Mouse (Mus musculus): ENCODE measurements around the gene Heatr4. TPM values are rescaled to one million over a fixed set of nuclear protein-coding genes. Genes with fewer than 3 reads are reported as not detected.

Gene Heatr4
- total and polyA plus RNA-seq, 2 experiments from 2014 or later = 0.16 TPM; not detected in 1

GRCm38 (mm10) chr12:83916884-83917283 is 67.8 kb downstream of the Heatr4 start:
- Histone ChIP-seq H3K9me3 (ENCODE audit: low read length) (no peaks in the 10 kb centered on the region), H3K9ac (replicated peaks; ENCODE audit: low read length) (no peak overlapping the region), H3K36me3 (ENCODE audit: insufficient read depth, low read length) (no peaks in the 10 kb centered on the region), H3K4me1 (ENCODE audit: insufficient read depth, low read length) (no peaks in the 10 kb centered on the region), H3K27me3 (ENCODE audit: insufficient read depth, low read length) (no peaks in the 10 kb centered on the region), H3K27ac (no peak overlapping the region), H3K4me2 (ENCODE audit: low read depth, low read length) (no peak overlapping the region), H3K4me3 (ENCODE audit: low read length) (no peak overlapping the region)
- TF ChIP-seq CTCF (IDR thresholded peaks at IDR 0.05; ENCODE audit: low read depth) = no peak
- peak; percentile 12 for DNase-seq (ENCODE audit: low spot score)
- WGBS = 68% methylated on average over 9 of the region's 9 CpGs
- no peak for ATAC-seq

- H3K4me1 ChIP-seq (ENCODE audit: insufficient read depth, low read length) = no peaks in the 10 kb centered on the region
- no peak overlapping the region for H3K9ac ChIP-seq (replicated peaks; ENCODE audit: low read length)
- WGBS = 91% methylated on average over 1 of the region's 1 CpGs
- H3K4me2 ChIP-seq (ENCODE audit: low read depth, low read length) = no peak overlapping the region
- H3K27me3 ChIP-seq (ENCODE audit: insufficient read depth, low read length) = no peaks in the 10 kb centered on the region
- no peak overlapping the region for H3K4me3 ChIP-seq (ENCODE audit: low read length)
- ATAC-seq = no peak
- no peaks in the 10 kb centered on the region for H3K36me3 ChIP-seq (ENCODE audit: insufficient read depth, low read length)
- H3K9me3 ChIP-seq (ENCODE audit: low read length) = no peaks in the 10 kb centered on the region
- H3K27ac ChIP-seq = no peak overlapping the region
- no peak for TF ChIP-seq CTCF (IDR thresholded peaks at IDR 0.05; ENCODE audit: low read depth)
- DNase-seq (ENCODE audit: low spot score) = no peak
These were observed 69.9 kb downstream of the Heatr4 start for GRCm38 (mm10) chr12:83914797-83915196.

GRCm38 (mm10) chr12:83914202-83914740 is 70.4 kb downstream of the Heatr4 start:
- ATAC-seq (no peak), DNase-seq (ENCODE audit: low spot score) (no peak)
- Histone ChIP-seq H3K9ac (replicated peaks; ENCODE audit: low read length) (no peak overlapping the region), H3K4me2 (ENCODE audit: low read depth, low read length) (no peak overlapping the region), H3K9me3 (ENCODE audit: low read length) (no peaks in the 10 kb centered on the region), H3K4me3 (ENCODE audit: low read length) (no peak overlapping the region), H3K36me3 (ENCODE audit: insufficient read depth, low read length) (no peaks in the 10 kb centered on the region), H3K27ac (no peak overlapping the region), H3K27me3 (ENCODE audit: insufficient read depth, low read length) (no peaks in the 10 kb centered on the region), H3K4me1 (ENCODE audit: insufficient read depth, low read length) (no peaks in the 10 kb centered on the region)
- TF ChIP-seq CTCF (IDR thresholded peaks at IDR 0.05; ENCODE audit: low read depth) = no peak
- WGBS = 91% methylated on average over 4 of the region's 4 CpGs

- 92% methylated on average over 2 of the region's 2 CpGs for WGBS
- Histone ChIP-seq H3K4me3 (ENCODE audit: low read length) (no peak overlapping the region), H3K9me3 (ENCODE audit: low read length) (no peaks in the 10 kb centered on the region), H3K36me3 (ENCODE audit: insufficient read depth, low read length) (no peaks in the 10 kb centered on the region), H3K4me2 (ENCODE audit: low read depth, low read length) (no peak overlapping the region), H3K4me1 (ENCODE audit: insufficient read depth, low read length) (no peaks in the 10 kb centered on the region), H3K9ac (replicated peaks; ENCODE audit: low read length) (no peak overlapping the region), H3K27ac (no peak overlapping the region), H3K27me3 (ENCODE audit: insufficient read depth, low read length) (no peaks in the 10 kb centered on the region)
- DNase-seq (ENCODE audit: low spot score) (no peak), ATAC-seq (no peak)
- no peak for TF ChIP-seq CTCF (IDR thresholded peaks at IDR 0.05; ENCODE audit: low read depth)
These were observed 74.2 kb downstream of the Heatr4 start for GRCm38 (mm10) chr12:83910451-83910850.

Other genes starting within 250 kb of the Heatr4 start
- gene Papln, start 221.2 kb downstream of the Heatr4 start, total RNA-seq (2014; rRNA removed) = 3.0 and 4.9 TPM in 2 replicates
- 0.39 and 0.44 TPM in 2 replicates for gene Papln, start 221.2 kb downstream of the Heatr4 start, polyA plus RNA-seq (2015; fragmentation: Nextera tagmentation; extraction: Ambion mirVana)
- 16.7 and 17.7 TPM in 2 replicates for gene Numb, start 62.9 kb downstream of the Heatr4 start, total RNA-seq (2014; rRNA removed)
- gene Numb, start 62.9 kb downstream of the Heatr4 start, polyA plus RNA-seq (2015; fragmentation: Nextera tagmentation; extraction: Ambion mirVana) = 10.7 and 12.1 TPM in 2 replicates
- 28.8 and 35.2 TPM in 2 replicates for gene Riox1, start 34.2 kb downstream of the Heatr4 start, total RNA-seq (2014; rRNA removed)
- gene Riox1, start 34.2 kb downstream of the Heatr4 start, polyA plus RNA-seq (2015; fragmentation: Nextera tagmentation; extraction: Ambion mirVana) = 8.7 and 11.3 TPM in 2 replicates
- 18.6 and 29.1 TPM in 2 replicates for gene Acot2, start 3.0 kb upstream of the Heatr4 start, total RNA-seq (2014; rRNA removed)
- 31.2 and 33.9 TPM in 2 replicates for gene Acot2, start 3.0 kb upstream of the Heatr4 start, polyA plus RNA-seq (2015; fragmentation: Nextera tagmentation; extraction: Ambion mirVana)
- gene Acot1, start 24.6 kb upstream of the Heatr4 start, total RNA-seq (2014; rRNA removed) = 177 and 178 TPM in 2 replicates
- gene Acot1, start 24.6 kb upstream of the Heatr4 start, polyA plus RNA-seq (2015; fragmentation: Nextera tagmentation; extraction: Ambion mirVana) = 160 and 172 TPM in 2 replicates
- 0.14 and 1.8 TPM in 2 replicates for gene Acot4, start 53.5 kb upstream of the Heatr4 start, total RNA-seq (2014; rRNA removed)
- 0.68 and 1.2 TPM in 2 replicates for gene Acot4, start 53.5 kb upstream of the Heatr4 start, polyA plus RNA-seq (2015; fragmentation: Nextera tagmentation; extraction: Ambion mirVana)
- not detected in 2 replicates for gene Gm49366, start 54.1 kb upstream of the Heatr4 start, total RNA-seq (2014; rRNA removed)
- not detected in 2 replicates for gene Gm49366, start 54.1 kb upstream of the Heatr4 start, polyA plus RNA-seq (2015; fragmentation: Nextera tagmentation; extraction: Ambion mirVana)
- gene Acot3, start 67.3 kb upstream of the Heatr4 start, total RNA-seq (2014; rRNA removed) = 0.42 and 1.3 TPM in 2 replicates
- 1.3 and 1.6 TPM in 2 replicates for gene Acot3, start 67.3 kb upstream of the Heatr4 start, polyA plus RNA-seq (2015; fragmentation: Nextera tagmentation; extraction: Ambion mirVana)
- gene Acot5, start 84.5 kb upstream of the Heatr4 start, total RNA-seq (2014; rRNA removed) = 1.2 and 1.3 TPM in 2 replicates
- 1.2 and 1.5 TPM in 2 replicates for gene Acot5, start 84.5 kb upstream of the Heatr4 start, polyA plus RNA-seq (2015; fragmentation: Nextera tagmentation; extraction: Ambion mirVana)
- gene Acot6, start 115.8 kb upstream of the Heatr4 start, total RNA-seq (2014; rRNA removed) = 6.8 and 8.6 TPM in 2 replicates
- gene Acot6, start 115.8 kb upstream of the Heatr4 start, polyA plus RNA-seq (2015; fragmentation: Nextera tagmentation; extraction: Ambion mirVana) = 1.6 and 1.8 TPM in 2 replicates
- 9.7 and 10.9 TPM in 2 replicates for gene Dnal1, start 129.5 kb upstream of the Heatr4 start, total RNA-seq (2014; rRNA removed)
- 6.8 and 9.7 TPM in 2 replicates for gene Dnal1, start 129.5 kb upstream of the Heatr4 start, polyA plus RNA-seq (2015; fragmentation: Nextera tagmentation; extraction: Ambion mirVana)
- 2.5 and 3.8 TPM in 2 replicates for gene Pnma1, start 163.6 kb upstream of the Heatr4 start, total RNA-seq (2014; rRNA removed)
- gene Pnma1, start 163.6 kb upstream of the Heatr4 start, polyA plus RNA-seq (2015; fragmentation: Nextera tagmentation; extraction: Ambion mirVana) = 4.2 and 4.5 TPM in 2 replicates
- gene Elmsan1, start 234.0 kb upstream of the Heatr4 start, total RNA-seq (2014; rRNA removed) = 9.3 and 11.5 TPM in 2 replicates
- gene Elmsan1, start 234.0 kb upstream of the Heatr4 start, polyA plus RNA-seq (2015; fragmentation: Nextera tagmentation; extraction: Ambion mirVana) = 2.7 and 3.0 TPM in 2 replicates